Mouse (Mus musculus): ENCODE measurements around the gene Mblac2. TPM values are rescaled to one million over a fixed set of nuclear protein-coding genes. Genes with fewer than 3 reads are reported as not detected.

Mblac2 gene
- total and polyA plus RNA-seq, 3 experiments = 0.13 to 0.71 (median 0.42) TPM

- DNase-seq (ENCODE audit: extremely low read depth) = no peak
- Histone ChIP-seq H3K27ac (ENCODE audit: insufficient read depth, low read depth) (no peak overlapping the region), H3K27me3 (replicated peaks) (no peaks in the 10 kb centered on the region), H3K4me2 (ENCODE audit: insufficient read depth, low read depth, poor library complexity, severe bottlenecking) (no peak overlapping the region), H3K9ac (ENCODE audit: insufficient read depth, low read depth) (no peak overlapping the region), H3K4me3 (replicated peaks in 1 of 3; ENCODE audit: low read depth in 2 of 3, low read length in 2 of 3, poor library complexity in 1 of 3) (no peak overlapping the region), H3K4me1 (ENCODE audit: control insufficient read depth in 1 of 2, insufficient read depth in 2 of 2) (peaks cover 0 to 3% of the 10 kb centered on the region in 2 experiments; a peak in 2 of 4 replicates), H3K9me3 (replicated peaks; ENCODE audit: low read length) (no peaks in the 10 kb centered on the region), H3K79me2 (replicated peaks; ENCODE audit: control insufficient read depth, extremely low read depth, insufficient read depth, poor library complexity, severe bottlenecking) (no peaks in the 10 kb centered on the region), H3K36me3 (replicated peaks in 1 of 2; ENCODE audit: control insufficient read depth in 1 of 2, insufficient read depth in 1 of 2, low read length in 1 of 2) (no peaks in the 10 kb centered on the region)
- no peak for TF ChIP-seq TCF12 (IDR thresholded peaks at IDR 0.05; ENCODE audit: low read depth, low read length)
- no peak for TF ChIP-seq MAX (IDR thresholded peaks at IDR 0.05; ENCODE audit: low read length)
- no peak for TF ChIP-seq JUN (IDR thresholded peaks at IDR 0.05; ENCODE audit: insufficient read depth, low read depth, low read length)
- TF ChIP-seq MEF2A (IDR thresholded peaks at IDR 0.05; ENCODE audit: borderline replicate concordance, low read depth, low read length) = no peak
- TF ChIP-seq MXI1 (IDR thresholded peaks at IDR 0.05; ENCODE audit: low read depth, low read length) = no peak
- TF ChIP-seq SIN3A (IDR thresholded peaks at IDR 0.05; ENCODE audit: low read length) = no peak
- no peak for TF ChIP-seq ELF1 (IDR thresholded peaks at IDR 0.05; ENCODE audit: low read depth, low read length)
- TF ChIP-seq ZKSCAN1 (IDR thresholded peaks at IDR 0.05; ENCODE audit: borderline replicate concordance, low read depth, low read length) = no peak
- TF ChIP-seq GABPA (IDR thresholded peaks at IDR 0.05; ENCODE audit: insufficient replicate concordance, low read depth, low read length) = no peak
- TF ChIP-seq CTCF (conservative IDR thresholded peaks at IDR 0.05 in 1 of 2, IDR thresholded peaks at IDR 0.05 in 1 of 2; ENCODE audit: low read depth in 2 of 2, low read length in 2 of 2) = no peak
- no peak for TF ChIP-seq POLR2A (IDR thresholded peaks at IDR 0.05; ENCODE audit: low read depth, low read length)
- TF ChIP-seq USF2 (conservative IDR thresholded peaks at IDR 0.05; ENCODE audit: low read depth, low read length) = no peak
- no peak for TF ChIP-seq TBP (conservative IDR thresholded peaks at IDR 0.05; ENCODE audit: low read depth, low read length)
- TF ChIP-seq SMC3 (IDR thresholded peaks at IDR 0.05; ENCODE audit: low read depth, low read length) = no peak
- no peak for TF ChIP-seq ETS1 (conservative IDR thresholded peaks at IDR 0.05; ENCODE audit: low read depth, low read length)
- TF ChIP-seq CHD2 (IDR thresholded peaks at IDR 0.05; ENCODE audit: low read length) = no peak
- dilution Hi-C loops (cut with MboI; ENCODE audit: extremely low pct_ligation_motif_present, extremely low pct_unique_long_range_greater_than_20kb, low sequenced_read_pairs) = no loop called here
- in situ Hi-C loops (cut with MboI; ENCODE audit: low pct_ligation_motif_present, low pct_unique_long_range_greater_than_20kb, low sequenced_read_pairs) = loop anchor here (10.0 kb wide), 1 partner anchor 319 kb away; no protein-coding TSS in a partner anchor
Measured at GRCm38 (mm10) chr13:81764173-81764572, 53.0 kb downstream of the Mblac2 start.

- dilution Hi-C loops (cut with MboI; ENCODE audit: extremely low pct_ligation_motif_present, extremely low pct_unique_long_range_greater_than_20kb, low sequenced_read_pairs) = no loop called here
- DNase-seq (ENCODE audit: extremely low read depth) = peak; percentile 70
Measured at GRCm38 (mm10) chr13:81767038-81767659, 56.0 kb downstream of the Mblac2 start.

More at GRCm38 (mm10) chr13:81767038-81767659, 56.0 kb downstream of the Mblac2 start:
- H3K4me2 ChIP-seq (ENCODE audit: insufficient read depth, low read depth, poor library complexity, severe bottlenecking) = peak overlapping the region; percentile 36; the same call in 1 of the 2 replicates
- H3K9me3 ChIP-seq (replicated peaks; ENCODE audit: low read length) = no peaks in the 10 kb centered on the region
- in situ Hi-C loops (cut with MboI; ENCODE audit: low pct_ligation_motif_present, low pct_unique_long_range_greater_than_20kb, low sequenced_read_pairs) = loop anchor here (10.0 kb wide), 1 partner anchor 322 kb away; no protein-coding TSS in a partner anchor
- TF ChIP-seq CHD2 (IDR thresholded peaks at IDR 0.05; ENCODE audit: low read length) (no peak), RAD21 (IDR thresholded peaks at IDR 0.05; ENCODE audit: low read depth, low read length) (peak; percentile 89), SMC3 (IDR thresholded peaks at IDR 0.05; ENCODE audit: low read depth, low read length) (peak; percentile 64), JUN (IDR thresholded peaks at IDR 0.05; ENCODE audit: insufficient read depth, low read depth, low read length) (no peak), CTCF (conservative IDR thresholded peaks at IDR 0.05 in 1 of 2, IDR thresholded peaks at IDR 0.05 in 1 of 2; ENCODE audit: low read depth in 2 of 2, low read length in 2 of 2) (peak; percentile 46 to 83), IRF4 (IDR thresholded peaks at IDR 0.05; ENCODE audit: low read depth, low read length) (0 out of 2 replicates have a peak, but pooled peaks have one; percentile 16)
- no peaks in the 10 kb centered on the region for H3K36me3 ChIP-seq (replicated peaks in 1 of 2; ENCODE audit: control insufficient read depth in 1 of 2, insufficient read depth in 1 of 2, low read length in 1 of 2)
- no peaks in the 10 kb centered on the region for H3K27me3 ChIP-seq (replicated peaks)
- H3K9ac ChIP-seq (ENCODE audit: insufficient read depth, low read depth) = no peak overlapping the region
- H3K4me1 ChIP-seq (ENCODE audit: control insufficient read depth in 1 of 2, insufficient read depth in 2 of 2) = no peaks in the 10 kb centered on the region
- H3K4me3 ChIP-seq (replicated peaks in 1 of 3; ENCODE audit: low read depth in 2 of 3, low read length in 2 of 3, poor library complexity in 1 of 3) = no peak overlapping the region
- H3K27ac ChIP-seq (ENCODE audit: insufficient read depth, low read depth) = no peak overlapping the region
- H3K79me2 ChIP-seq (replicated peaks; ENCODE audit: control insufficient read depth, extremely low read depth, insufficient read depth, poor library complexity, severe bottlenecking) = no peaks in the 10 kb centered on the region
